Mouse (Mus musculus) embryonic facial prominence, embryonic 12.5 days (tissue): ENCODE measurements around the gene Phf8. TPM values are rescaled to one million over a fixed set of nuclear protein-coding genes. Genes with fewer than 3 reads are reported as not detected.
"Not testable (repeated sequence)": the region's sequence is repeated elsewhere in the genome, so short reads cannot be mapped to it uniquely, and the experiment has no call there.

Source experiments
- ATAC-seq: fragments of 200-750 bp; cut with Nextera tagmentation; 2 replicates; pipeline ENCODE4 v1.8.0; 2017; ENCODE audit not compliant: insufficient number of reproducible peaks, insufficient read depth, low FRiP score, low TSS enrichment
- H3K27ac ChIP-seq: fragments of 300-500 bp; sonication (generic); 2 replicates; pipeline ENCODE4 v1.5.1; 2016; ENCODE audit warnings: mild to moderate bottlenecking
- H3K27me3 ChIP-seq: fragments of 300-500 bp; sonication (generic); 2 replicates; pipeline ENCODE4 v1.6.1; 2016; ENCODE audit warnings: mild to moderate bottlenecking, moderate library complexity
- H3K36me3 ChIP-seq: fragments of 300-500 bp; sonication (generic); 2 replicates; pipeline ENCODE4 v1.6.1; 2016; ENCODE audit warnings: mild to moderate bottlenecking
- H3K4me1 ChIP-seq: fragments of 300-500 bp; sonication (generic); 2 replicates; pipeline ENCODE4 v1.6.1; 2016
- H3K4me2 ChIP-seq: fragments of 300-500 bp; sonication (generic); replicated peaks from 2 replicates; pipeline ENCODE4 v1.6.1; 2016; ENCODE audit warnings: mild to moderate bottlenecking, moderate library complexity
- H3K4me3 ChIP-seq: fragments of 300-500 bp; sonication (generic); 2 replicates; pipeline ENCODE4 v1.5.1; 2016; ENCODE audit warnings: mild to moderate bottlenecking
- H3K9ac ChIP-seq: fragments of 300-500 bp; sonication (generic); 2 replicates; pipeline ENCODE4 v1.6.1; 2016; ENCODE audit warnings: mild to moderate bottlenecking, moderate library complexity
- H3K9me3 ChIP-seq: fragments of 300-500 bp; sonication (generic); 2 replicates; pipeline ENCODE4 v1.6.1; 2016; ENCODE audit warnings: mild to moderate bottlenecking, moderate library complexity
- WGBS: fragments of 180-500 bp; shearing (Covaris S2); methylation state at CpG from one replicate; pipeline ENCODE4 v1.1.7; 2016; 5-methylcytosine and 5-hydroxymethylcytosine counted together
- polyA plus RNA-seq: library from polyadenylated mRNA; unstranded; fragments of >200 nt; fragmentation: Nextera tagmentation; extraction: Ambion mirVana; gene quantifications from 2 replicates; pipeline ENCODE4 v1.2.1, GENCODE M21; 2016

Gene Phf8
- 18.2 and 20.0 TPM in 2 replicates for polyA plus RNA-seq

GRCm38 (mm10) chrX:151520458-151521322, at the start of gene Phf8:
Phf8 (plus strand) TSS chrX:151520672.
- peak; percentile 94 for ATAC-seq
- no peaks in the 10 kb centered on the region for H3K9me3 ChIP-seq
- no peaks in the 10 kb centered on the region for H3K4me1 ChIP-seq
- H3K36me3 ChIP-seq = no peaks in the 10 kb centered on the region
- 23% methylated on average over 68 of the region's 68 CpGs for WGBS
- peak within 1 kb of the TSS; percentile 61 for H3K9ac ChIP-seq
- H3K4me3 ChIP-seq = peak within 1 kb of the TSS; percentile 52
- 0 out of 2 replicates have a peak, but pooled peaks cover 8% of the 10 kb centered on the region for H3K27me3 ChIP-seq
- H3K27ac ChIP-seq = peak within 1 kb of the TSS; percentile 95
- peak within 1 kb of the TSS; percentile 59 for H3K4me2 ChIP-seq

- Histone ChIP-seq H3K4me3 (no peak overlapping the region), H3K9me3 (no peaks in the 10 kb centered on the region), H3K36me3 (no peaks in the 10 kb centered on the region), H3K27me3 (no peaks in the 10 kb centered on the region), H3K4me2 (no peak overlapping the region), H3K4me1 (no peaks in the 10 kb centered on the region), H3K9ac (no peak overlapping the region), H3K27ac (no peak overlapping the region)
- WGBS = 88% methylated on average over 3 of the region's 3 CpGs
- ATAC-seq = no peak
Observed at GRCm38 (mm10) chrX:151488128-151488527, 32.3 kb upstream of the Phf8 start.

- not testable (repeated sequence) for H3K4me1 ChIP-seq, H3K9ac ChIP-seq
- 91% methylated on average over 4 of the region's 4 CpGs for WGBS
Observed at GRCm38 (mm10) chrX:151493269-151493668, 27.2 kb upstream of the Phf8 start.

GRCm38 (mm10) chrX:151496596-151496995, 23.9 kb upstream of the Phf8 start:
- H3K9me3 ChIP-seq = no peaks in the 10 kb centered on the region
- H3K4me2 ChIP-seq = no peak overlapping the region
- H3K27me3 ChIP-seq = no peaks in the 10 kb centered on the region
- H3K36me3 ChIP-seq = no peaks in the 10 kb centered on the region
- H3K9ac ChIP-seq = no peak overlapping the region
- H3K4me1 ChIP-seq = no peaks in the 10 kb centered on the region
- H3K27ac ChIP-seq = no peak overlapping the region
- H3K4me3 ChIP-seq = no peak overlapping the region
- WGBS = 81% methylated on average over 1 of the region's 1 CpGs
- ATAC-seq = no peak

More at GRCm38 (mm10) chrX:151493269-151493668, 27.2 kb upstream of the Phf8 start:
- H3K4me2 ChIP-seq, H3K9me3 ChIP-seq, H3K27ac ChIP-seq, H3K4me3 ChIP-seq, ATAC-seq, H3K27me3 ChIP-seq, H3K36me3 ChIP-seq: not testable (repeated sequence)

GRCm38 (mm10) chrX:151508536-151508935, 11.9 kb upstream of the Phf8 start:
- Histone ChIP-seq H3K27ac (no peak overlapping the region), H3K4me2 (no peak overlapping the region), H3K9me3 (no peaks in the 10 kb centered on the region), H3K4me3 (no peak overlapping the region), H3K36me3 (no peaks in the 10 kb centered on the region), H3K9ac (no peak overlapping the region), H3K27me3 (no peaks in the 10 kb centered on the region), H3K4me1 (no peaks in the 10 kb centered on the region)
- no peak for ATAC-seq

- Histone ChIP-seq H3K9me3 (no peaks in the 10 kb centered on the region), H3K27me3 (no peaks in the 10 kb centered on the region), H3K4me1 (no peaks in the 10 kb centered on the region), H3K9ac (no peak overlapping the region), H3K36me3 (no peaks in the 10 kb centered on the region), H3K4me2 (no peak overlapping the region), H3K4me3 (no peak overlapping the region), H3K27ac (no peak overlapping the region)
- 92% methylated on average over 1 of the region's 1 CpGs for WGBS
- no peak for ATAC-seq
Observed at GRCm38 (mm10) chrX:151509906-151510305, 10.6 kb upstream of the Phf8 start.

- no peaks in the 10 kb centered on the region for H3K36me3 ChIP-seq
- H3K27ac ChIP-seq = no peak overlapping the region
- H3K4me3 ChIP-seq = no peak overlapping the region
- no peaks in the 10 kb centered on the region for H3K9me3 ChIP-seq
- WGBS = 70% methylated on average over 3 of the region's 3 CpGs
- H3K4me2 ChIP-seq = no peak overlapping the region
- H3K27me3 ChIP-seq = no peaks in the 10 kb centered on the region
- no peaks in the 10 kb centered on the region for H3K4me1 ChIP-seq
- ATAC-seq = no peak
- no peak overlapping the region for H3K9ac ChIP-seq
Observed at GRCm38 (mm10) chrX:151513066-151513465, 7.4 kb upstream of the Phf8 start.

- no peak overlapping the region for H3K9ac ChIP-seq
- no peaks in the 10 kb centered on the region for H3K36me3 ChIP-seq
- no peaks in the 10 kb centered on the region for H3K4me1 ChIP-seq
- no peak overlapping the region for H3K4me2 ChIP-seq
- WGBS = 91% methylated on average over 2 of the region's 2 CpGs
- no peak for ATAC-seq
- no peaks in the 10 kb centered on the region for H3K27me3 ChIP-seq
- no peaks in the 10 kb centered on the region for H3K9me3 ChIP-seq
- H3K27ac ChIP-seq = no peak overlapping the region
- no peak overlapping the region for H3K4me3 ChIP-seq
Observed at GRCm38 (mm10) chrX:151513694-151514093, 6.8 kb upstream of the Phf8 start.

GRCm38 (mm10) chrX:151518181-151518580, 2.3 kb upstream of the Phf8 start:
- H3K9ac ChIP-seq = no peak overlapping the region
- 76% methylated on average over 1 of the region's 1 CpGs for WGBS
- H3K27me3 ChIP-seq = 0 out of 2 replicates have a peak, but pooled peaks cover 8% of the 10 kb centered on the region
- H3K4me1 ChIP-seq = no peaks in the 10 kb centered on the region
- no peaks in the 10 kb centered on the region for H3K9me3 ChIP-seq
- no peak overlapping the region for H3K4me2 ChIP-seq
- H3K36me3 ChIP-seq = no peaks in the 10 kb centered on the region
- no peak overlapping the region for H3K27ac ChIP-seq
- no peak for ATAC-seq
- no peak overlapping the region for H3K4me3 ChIP-seq

GRCm38 (mm10) chrX:151520127-151520457, 380 bp upstream of the Phf8 start:
- Histone ChIP-seq H3K27ac (peak overlapping the region; percentile 79), H3K9ac (no peak overlapping the region), H3K9me3 (no peaks in the 10 kb centered on the region), H3K36me3 (no peaks in the 10 kb centered on the region), H3K4me1 (no peaks in the 10 kb centered on the region), H3K27me3 (0 out of 2 replicates have a peak, but pooled peaks cover 8% of the 10 kb centered on the region), H3K4me3 (peak overlapping the region; percentile 52), H3K4me2 (peak overlapping the region; percentile 28)
- no peak for ATAC-seq
- 21% methylated on average over 17 of the region's 17 CpGs for WGBS

- H3K4me1 ChIP-seq = no peaks in the 10 kb centered on the region
- H3K4me3 ChIP-seq = peak overlapping the region; percentile 52
- no peak for ATAC-seq
- H3K9ac ChIP-seq = peak overlapping the region; percentile 61
- H3K4me2 ChIP-seq = peak overlapping the region; percentile 59
- H3K36me3 ChIP-seq = no peaks in the 10 kb centered on the region
- 0 out of 2 replicates have a peak, but pooled peaks cover 8% of the 10 kb centered on the region for H3K27me3 ChIP-seq
- H3K27ac ChIP-seq = peak overlapping the region; percentile 95; the same call in 1 of the 2 replicates
- WGBS = 24% methylated on average over 25 of the region's 25 CpGs
- no peaks in the 10 kb centered on the region for H3K9me3 ChIP-seq
Observed at GRCm38 (mm10) chrX:151521786-151522522, 1.5 kb downstream of the Phf8 start.

GRCm38 (mm10) chrX:151553356-151553755, 32.9 kb downstream of the Phf8 start:
- H3K27ac ChIP-seq = no peak overlapping the region
- ATAC-seq = no peak
- WGBS = 88% methylated on average over 4 of the region's 4 CpGs

More at GRCm38 (mm10) chrX:151553356-151553755, 32.9 kb downstream of the Phf8 start:
- Histone ChIP-seq H3K4me3 (no peak overlapping the region), H3K9ac (no peak overlapping the region), H3K4me1 (no peaks in the 10 kb centered on the region), H3K4me2 (no peak overlapping the region), H3K36me3 (no peaks in the 10 kb centered on the region), H3K9me3 (no peaks in the 10 kb centered on the region), H3K27me3 (no peaks in the 10 kb centered on the region)
